Mouse (Mus musculus) liver, embryonic 12.5 days (tissue): ENCODE measurements around the gene Ptprg. TPM values are rescaled to one million over a fixed set of nuclear protein-coding genes. Genes with fewer than 3 reads are reported as not detected.

ENCODE experiments used
- ATAC-seq: fragments of 200-750 bp; cut with Nextera tagmentation; 2 replicates; pipeline ENCODE4 v1.8.0; 2017; ENCODE audit warnings: moderate number of reproducible peaks, mild to moderate bottlenecking, moderate library complexity
- H3K27ac ChIP-seq: fragments of 300-500 bp; sonication (generic); 2 replicates; pipeline ENCODE4 v1.5.1; 2016; ENCODE audit warnings: mild to moderate bottlenecking
- H3K27me3 ChIP-seq: fragments of 300-500 bp; sonication (generic); replicated peaks from 2 replicates; pipeline ENCODE4 v1.6.1; 2016; ENCODE audit warnings: mild to moderate bottlenecking, moderate library complexity
- H3K36me3 ChIP-seq: fragments of 300-500 bp; sonication (generic); 2 replicates; pipeline ENCODE4 v1.6.1; 2016; ENCODE audit warnings: mild to moderate bottlenecking, moderate library complexity
- H3K4me1 ChIP-seq: fragments of 300-500 bp; sonication (generic); 2 replicates; pipeline ENCODE4 v1.6.1; 2016
- H3K4me2 ChIP-seq: fragments of 300-500 bp; sonication (generic); 2 replicates; pipeline ENCODE4 v1.6.1; 2016; ENCODE audit warnings: mild to moderate bottlenecking, moderate library complexity
- H3K4me3 ChIP-seq: fragments of 300-500 bp; sonication (generic); 2 replicates; pipeline ENCODE4 v1.5.1; 2016; ENCODE audit warnings: mild to moderate bottlenecking, moderate library complexity
- H3K9ac ChIP-seq: fragments of 300-500 bp; sonication (generic); 2 replicates; pipeline ENCODE4 v1.6.1; 2016; ENCODE audit warnings: mild to moderate bottlenecking, moderate library complexity
- H3K9me3 ChIP-seq: fragments of 300-500 bp; sonication (generic); replicated peaks from 2 replicates; pipeline ENCODE4 v1.6.1; 2016; ENCODE audit warnings: mild to moderate bottlenecking, moderate library complexity
- WGBS: fragments of 180-500 bp; shearing (Covaris S2); methylation state at CpG from one replicate; pipeline ENCODE4 v1.1.7; 2016; ENCODE audit not compliant: insufficient replicate concordance; 5-methylcytosine and 5-hydroxymethylcytosine counted together
- polyA plus RNA-seq: library from polyadenylated mRNA; unstranded; fragments of >200 nt; fragmentation: Nextera tagmentation; extraction: Ambion mirVana; gene quantifications from 2 replicates; pipeline ENCODE4 v1.2.1, GENCODE M21; 2016

Gene Ptprg
- polyA plus RNA-seq, 1 experiment from 2014 or later: 4.8 TPM

- Histone ChIP-seq H3K27me3 (no peaks in the 10 kb centered on the region), H3K9ac (no peak overlapping the region), H3K27ac (no peak overlapping the region), H3K4me2 (no peak overlapping the region), H3K4me1 (no peaks in the 10 kb centered on the region), H3K9me3 (no peaks in the 10 kb centered on the region), H3K4me3 (no peak overlapping the region), H3K36me3 (no peaks in the 10 kb centered on the region)
- no peak for ATAC-seq
- 78% methylated on average over 2 of the region's 2 CpGs for WGBS
Measured at GRCm38 (mm10) chr14:11699654-11700053, 146.3 kb downstream of the Ptprg start.

- no peak overlapping the region for H3K4me3 ChIP-seq
- no peaks in the 10 kb centered on the region for H3K36me3 ChIP-seq
- no peak overlapping the region for H3K9ac ChIP-seq
- H3K4me1 ChIP-seq: no peaks in the 10 kb centered on the region
- ATAC-seq: no peak
- H3K4me2 ChIP-seq: no peak overlapping the region
- H3K9me3 ChIP-seq: no peaks in the 10 kb centered on the region
- no peak overlapping the region for H3K27ac ChIP-seq
- 63% methylated on average over 9 of the region's 9 CpGs for WGBS
- H3K27me3 ChIP-seq: no peaks in the 10 kb centered on the region
Measured at GRCm38 (mm10) chr14:11701516-11702249, 148.4 kb downstream of the Ptprg start.

- 66% methylated on average over 11 of the region's 11 CpGs for WGBS
- ATAC-seq: no peak
- no peaks in the 10 kb centered on the region for H3K9me3 ChIP-seq
- no peak overlapping the region for H3K4me2 ChIP-seq
- no peaks in the 10 kb centered on the region for H3K4me1 ChIP-seq
- no peak overlapping the region for H3K4me3 ChIP-seq
- H3K9ac ChIP-seq: no peak overlapping the region
- H3K27me3 ChIP-seq: no peaks in the 10 kb centered on the region
- no peaks in the 10 kb centered on the region for H3K36me3 ChIP-seq
- no peak overlapping the region for H3K27ac ChIP-seq
Measured at GRCm38 (mm10) chr14:11702770-11703477, 149.6 kb downstream of the Ptprg start.

- Histone ChIP-seq H3K36me3 (no peaks in the 10 kb centered on the region), H3K9me3 (no peaks in the 10 kb centered on the region), H3K4me1 (no peaks in the 10 kb centered on the region), H3K27me3 (no peaks in the 10 kb centered on the region), H3K4me2 (no peak overlapping the region), H3K4me3 (no peak overlapping the region), H3K27ac (no peak overlapping the region), H3K9ac (no peak overlapping the region)
- ATAC-seq: no peak
- WGBS: 40% methylated on average over 2 of the region's 2 CpGs
Measured at GRCm38 (mm10) chr14:11704871-11705270, 151.5 kb downstream of the Ptprg start.

GRCm38 (mm10) chr14:11709352-11709751, 156.0 kb downstream of the Ptprg start:
- Histone ChIP-seq H3K9ac (no peak overlapping the region), H3K4me1 (no peaks in the 10 kb centered on the region), H3K27me3 (no peaks in the 10 kb centered on the region), H3K4me2 (no peak overlapping the region), H3K4me3 (no peak overlapping the region), H3K27ac (no peak overlapping the region), H3K9me3 (0 out of 2 replicates have a peak, but pooled peaks cover 2% of the 10 kb centered on the region), H3K36me3 (no peaks in the 10 kb centered on the region)
- WGBS: 45% methylated on average over 2 of the region's 2 CpGs
- no peak for ATAC-seq

- WGBS: 68% methylated on average over 8 of the region's 8 CpGs
Measured at GRCm38 (mm10) chr14:11709798-11710197, 156.5 kb downstream of the Ptprg start.

GRCm38 (mm10) chr14:11710410-11711122, 157.2 kb downstream of the Ptprg start:
- ATAC-seq: no peak
- no peak overlapping the region for H3K27ac ChIP-seq
- WGBS: 70% methylated on average over 9 of the region's 9 CpGs
- no peaks in the 10 kb centered on the region for H3K27me3 ChIP-seq
- no peak overlapping the region for H3K4me2 ChIP-seq
- no peaks in the 10 kb centered on the region for H3K4me1 ChIP-seq
- no peak overlapping the region for H3K4me3 ChIP-seq
- H3K9ac ChIP-seq: no peak overlapping the region
- 0 out of 2 replicates have a peak, but pooled peaks cover 2% of the 10 kb centered on the region for H3K9me3 ChIP-seq
- H3K36me3 ChIP-seq: no peaks in the 10 kb centered on the region

More at GRCm38 (mm10) chr14:11709798-11710197, 156.5 kb downstream of the Ptprg start:
- Histone ChIP-seq H3K4me2 (no peak overlapping the region), H3K9ac (no peak overlapping the region), H3K4me1 (no peaks in the 10 kb centered on the region), H3K36me3 (no peaks in the 10 kb centered on the region), H3K9me3 (0 out of 2 replicates have a peak, but pooled peaks cover 2% of the 10 kb centered on the region), H3K27ac (no peak overlapping the region), H3K27me3 (no peaks in the 10 kb centered on the region), H3K4me3 (no peak overlapping the region)
- no peak for ATAC-seq

GRCm38 (mm10) chr14:11712146-11712545, 158.8 kb downstream of the Ptprg start:
- no peaks in the 10 kb centered on the region for H3K36me3 ChIP-seq
- WGBS: 75% methylated on average over 6 of the region's 6 CpGs
- no peak overlapping the region for H3K4me2 ChIP-seq
- H3K4me3 ChIP-seq: no peak overlapping the region
- H3K27me3 ChIP-seq: no peaks in the 10 kb centered on the region
- H3K9ac ChIP-seq: no peak overlapping the region
- no peak for ATAC-seq
- H3K4me1 ChIP-seq: no peaks in the 10 kb centered on the region
- 0 out of 2 replicates have a peak, but pooled peaks cover 2% of the 10 kb centered on the region for H3K9me3 ChIP-seq
- H3K27ac ChIP-seq: no peak overlapping the region

GRCm38 (mm10) chr14:11716230-11716629, 162.9 kb downstream of the Ptprg start:
- Histone ChIP-seq H3K4me1 (no peaks in the 10 kb centered on the region), H3K36me3 (no peaks in the 10 kb centered on the region), H3K4me3 (no peak overlapping the region), H3K9ac (no peak overlapping the region), H3K27ac (no peak overlapping the region), H3K4me2 (no peak overlapping the region), H3K9me3 (no peaks in the 10 kb centered on the region), H3K27me3 (no peaks in the 10 kb centered on the region)
- ATAC-seq: no peak
- 67% methylated on average over 3 of the region's 3 CpGs for WGBS

- ATAC-seq: no peak
- WGBS: 66% methylated on average over 4 of the region's 4 CpGs
- Histone ChIP-seq H3K36me3 (no peaks in the 10 kb centered on the region), H3K27me3 (no peaks in the 10 kb centered on the region), H3K4me1 (no peaks in the 10 kb centered on the region), H3K4me3 (no peak overlapping the region), H3K9me3 (no peaks in the 10 kb centered on the region), H3K9ac (no peak overlapping the region), H3K27ac (no peak overlapping the region), H3K4me2 (no peak overlapping the region)
Measured at GRCm38 (mm10) chr14:11718201-11718600, 164.9 kb downstream of the Ptprg start.

- Histone ChIP-seq H3K4me3 (no peak overlapping the region), H3K9ac (no peak overlapping the region), H3K9me3 (no peaks in the 10 kb centered on the region), H3K27ac (no peak overlapping the region), H3K36me3 (no peaks in the 10 kb centered on the region), H3K4me2 (no peak overlapping the region), H3K4me1 (no peaks in the 10 kb centered on the region), H3K27me3 (no peaks in the 10 kb centered on the region)
- WGBS: 62% methylated on average over 7 of the region's 7 CpGs
- ATAC-seq: no peak
Measured at GRCm38 (mm10) chr14:11719259-11719658, 165.9 kb downstream of the Ptprg start.

- 64% methylated on average over 5 of the region's 5 CpGs for WGBS
- H3K27ac ChIP-seq: no peak overlapping the region
- no peaks in the 10 kb centered on the region for H3K36me3 ChIP-seq
- H3K4me3 ChIP-seq: no peak overlapping the region
- ATAC-seq: no peak
- H3K4me1 ChIP-seq: no peaks in the 10 kb centered on the region
- H3K9ac ChIP-seq: no peak overlapping the region
- H3K4me2 ChIP-seq: no peak overlapping the region
- no peaks in the 10 kb centered on the region for H3K9me3 ChIP-seq
- H3K27me3 ChIP-seq: no peaks in the 10 kb centered on the region
Measured at GRCm38 (mm10) chr14:11722101-11722500, 168.8 kb downstream of the Ptprg start.
